Mouse (Mus musculus) c-Kit-positive CD71-positive TER-119-positive erythroid progenitor cells, embryonic 14.5 days (primary cell): ENCODE data around the gene 1300017J02Rik.

Source experiments
- DNase-seq: peaks from one replicate; pipeline ENCODE4 v3.0.0-alpha.2; 2013; ENCODE audit warnings: low spot score

Gene 1300017J02Rik

GRCm38 (mm10) chr9:103213631-103214030 lies 91.3 kb downstream of the 1300017J02Rik start:
- no peak for DNase-seq

DNA sequence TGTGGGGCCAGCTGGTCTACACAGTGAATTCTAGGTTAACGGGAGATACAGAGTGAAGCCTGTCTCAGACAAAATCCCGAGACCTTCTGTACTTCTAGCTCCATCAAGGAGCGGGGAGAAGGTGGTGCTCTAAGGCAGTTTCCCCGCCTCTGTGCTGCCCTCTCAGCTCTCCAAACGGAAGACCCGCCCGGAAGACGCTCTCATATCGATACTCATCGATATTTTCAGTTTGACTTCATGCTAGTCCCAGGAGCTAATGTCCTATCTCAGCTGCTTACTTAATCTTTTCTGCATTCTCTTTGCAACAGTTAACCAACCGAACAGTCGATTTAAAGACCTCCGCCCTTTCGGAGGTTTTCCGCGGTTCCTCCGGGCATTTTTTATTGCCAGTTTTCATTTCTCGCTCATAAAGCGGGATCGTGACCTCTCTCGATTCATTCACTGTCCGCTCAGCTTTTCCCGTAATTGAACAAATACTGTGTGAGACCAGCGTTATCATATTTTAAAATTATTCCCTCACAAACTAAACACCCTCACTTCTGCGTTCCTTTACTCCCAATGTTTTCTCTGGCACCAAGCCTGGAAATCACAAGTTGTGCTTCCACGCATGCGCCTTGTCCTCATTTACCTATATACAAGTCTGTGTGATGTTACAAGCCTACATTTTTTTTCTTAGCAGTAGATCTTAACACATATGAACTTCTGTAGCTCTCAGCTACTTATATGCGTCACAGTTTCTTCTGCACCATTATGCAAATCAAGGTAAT lies 92.0 kb downstream of the 1300017J02Rik start:
- no peak for DNase-seq

GRCm38 (mm10) chr9:103208802-103209423 lies 96.0 kb downstream of the 1300017J02Rik start:
- no peak for DNase-seq

DNA sequence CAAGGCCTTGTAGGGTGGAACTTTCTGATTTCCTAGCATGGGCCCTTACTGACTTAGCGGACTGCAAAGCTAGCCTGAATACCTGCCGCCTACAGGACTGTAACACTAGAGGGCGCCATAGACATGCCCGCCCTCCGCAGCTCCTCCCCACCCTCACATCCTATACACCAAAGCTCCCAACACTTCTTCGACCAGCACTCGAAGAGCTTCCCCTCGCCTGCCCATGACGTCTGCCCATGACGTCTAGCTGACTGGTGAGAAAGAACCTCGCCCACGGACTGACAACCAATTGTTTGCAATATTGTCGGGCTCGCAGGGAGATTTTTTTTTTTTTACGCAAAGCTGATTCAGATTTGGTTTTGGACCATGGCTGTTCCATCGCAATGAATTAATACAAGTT lies 97.0 kb downstream of the 1300017J02Rik start:
- DNase-seq = peak; percentile 71

- DNase-seq = no peak
Measured at GRCm38 (mm10) chr9:103205786-103206185, 99.1 kb downstream of the 1300017J02Rik start.

DNA sequence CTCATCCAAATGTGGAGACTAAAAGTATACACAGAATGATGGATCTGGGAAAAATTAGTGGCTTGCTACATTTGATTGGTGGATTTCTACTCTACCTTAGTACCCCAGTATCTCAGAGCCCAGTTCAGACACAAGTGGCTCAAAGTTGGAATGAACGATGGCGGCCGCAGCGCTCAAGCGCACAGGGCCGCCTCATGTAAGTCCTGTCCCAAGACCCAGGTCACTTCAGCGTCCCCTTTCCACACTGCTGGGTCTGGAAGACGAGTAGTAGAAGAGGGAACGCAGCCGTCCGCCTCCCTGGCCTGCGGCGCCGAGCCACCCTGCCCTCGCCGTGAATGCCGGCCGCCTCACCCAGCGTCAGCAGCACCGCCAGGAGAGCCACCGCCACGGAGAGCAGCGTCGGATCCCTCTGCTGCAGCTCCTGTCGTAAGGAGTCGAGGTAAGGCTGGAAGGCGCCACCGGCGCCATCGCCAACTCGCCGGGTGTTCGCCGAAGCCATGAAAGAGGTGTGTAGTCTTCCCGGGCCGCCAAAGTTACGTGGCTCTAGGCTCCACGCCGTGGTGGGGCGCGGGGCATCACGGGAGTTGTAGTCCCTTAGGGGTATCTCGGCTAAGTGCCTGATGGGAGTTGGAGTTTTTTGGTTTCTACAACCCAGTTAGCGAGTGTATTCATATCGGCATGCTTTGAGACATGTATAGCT lies 103.2 kb downstream of the 1300017J02Rik start, which contains the start of gene Srprb:
Gene Srprb, minus strand, starts transcription at position 577 of the 700 bp plus-strand sequence.
- peak; percentile 89 for DNase-seq
